Mouse (Mus musculus) common myeloid progenitor, adult 5-6 weeks (primary cell): Measurements from ENCODE around the gene Slc1a1. TPM values are rescaled to one million over a fixed set of nuclear protein-coding genes. Genes with fewer than 3 reads are reported as not detected.
A peak's percentile ranks its signal among the peaks of the same experiment; 100 is the strongest.

Source experiments
- ATAC-seq: replicated peaks from 2 replicates; pipeline ENCODE4 v1.8.0; 2016; ENCODE audit warnings: low read depth, mild to moderate bottlenecking, moderate TSS enrichment, inconsistent platforms; ENCODE audit not compliant: poor library complexity, severe bottlenecking
- total RNA-seq: library from RNA; stranded (forward); fragments of 200-1000, 187-1606 nt; gene quantifications from 2 replicates; pipeline ENCODE4 v1.2.3, GENCODE M21; 2017

Gene Slc1a1
- total RNA-seq = not detected in 2 replicates

DNA sequence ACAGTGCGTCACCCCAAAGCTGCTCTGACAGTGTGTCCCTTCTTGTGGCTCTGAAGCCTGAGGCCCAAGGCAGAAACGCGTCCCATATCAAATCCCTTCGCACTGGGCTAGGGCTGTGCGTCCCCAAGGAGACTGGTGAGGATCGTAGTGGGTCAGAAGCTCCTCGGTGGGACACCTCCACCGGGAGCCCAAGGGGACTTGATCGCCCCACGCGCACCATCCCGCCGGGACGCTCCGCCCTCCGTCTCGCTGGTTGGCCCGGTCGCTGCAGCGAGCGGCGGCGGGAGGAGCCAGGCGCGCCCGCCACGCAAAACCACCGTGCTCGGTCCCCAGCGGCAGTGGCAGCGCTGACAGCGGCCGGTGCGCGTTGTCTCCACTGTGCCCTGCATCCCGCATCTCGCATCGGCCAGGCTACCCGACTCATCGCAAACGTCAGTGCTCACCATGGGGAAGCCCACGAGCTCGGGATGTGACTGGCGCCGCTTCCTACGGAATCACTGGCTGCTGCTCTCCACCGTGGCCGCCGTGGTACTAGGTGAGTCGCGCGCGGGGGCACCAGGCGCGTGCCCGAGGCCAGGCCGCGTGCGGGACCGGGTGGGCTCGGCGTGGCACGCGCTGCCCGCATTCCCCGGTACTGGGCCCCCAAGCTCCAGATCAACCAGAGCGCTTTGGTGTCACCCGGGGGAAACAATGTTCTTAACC, at the start of gene Slc1a1:
Gene Slc1a1 (plus strand): TSS at position 252 of the 702 bp plus-strand sequence.
- peak; percentile 65 for ATAC-seq

DNA sequence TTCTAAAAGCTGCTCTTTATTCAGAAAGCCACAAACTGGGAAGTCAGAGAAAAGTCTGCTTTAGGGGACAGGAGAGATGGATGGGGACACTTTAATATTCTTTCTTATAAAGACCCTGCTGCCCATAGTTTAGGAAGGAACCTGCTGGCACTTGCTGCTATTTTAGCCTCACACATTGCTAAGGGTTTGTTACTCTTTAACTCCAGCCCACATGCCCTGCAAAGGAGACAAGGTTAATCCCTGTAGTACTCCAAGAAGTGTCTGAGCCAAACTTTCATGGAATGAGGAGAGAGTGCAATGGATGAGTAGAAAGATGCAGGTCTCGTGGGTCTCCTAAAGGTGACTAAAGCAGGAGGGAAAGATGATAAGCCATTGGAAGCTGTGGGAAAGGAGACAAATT, 44.7 kb upstream of the Slc1a1 start:
- ATAC-seq = no peak

DNA sequence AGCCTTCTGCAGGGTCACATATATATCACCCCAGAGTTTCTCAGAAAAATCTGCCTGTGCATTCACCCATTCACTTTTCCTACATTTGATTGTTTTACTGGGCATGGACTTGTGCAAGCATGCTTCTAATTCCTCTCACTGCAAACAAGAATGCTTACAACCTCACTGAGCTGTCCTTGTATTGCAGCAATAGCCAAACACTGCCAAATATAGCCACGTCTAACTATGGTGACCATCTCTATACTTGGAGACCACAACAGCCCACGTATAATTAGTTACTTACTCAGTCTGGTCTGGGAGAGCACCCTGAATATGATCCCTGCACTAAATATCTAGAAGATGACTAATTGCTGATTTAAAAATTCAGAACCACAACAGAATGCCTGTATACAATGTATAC, 41.5 kb upstream of the Slc1a1 start:
- ATAC-seq = no peak

DNA sequence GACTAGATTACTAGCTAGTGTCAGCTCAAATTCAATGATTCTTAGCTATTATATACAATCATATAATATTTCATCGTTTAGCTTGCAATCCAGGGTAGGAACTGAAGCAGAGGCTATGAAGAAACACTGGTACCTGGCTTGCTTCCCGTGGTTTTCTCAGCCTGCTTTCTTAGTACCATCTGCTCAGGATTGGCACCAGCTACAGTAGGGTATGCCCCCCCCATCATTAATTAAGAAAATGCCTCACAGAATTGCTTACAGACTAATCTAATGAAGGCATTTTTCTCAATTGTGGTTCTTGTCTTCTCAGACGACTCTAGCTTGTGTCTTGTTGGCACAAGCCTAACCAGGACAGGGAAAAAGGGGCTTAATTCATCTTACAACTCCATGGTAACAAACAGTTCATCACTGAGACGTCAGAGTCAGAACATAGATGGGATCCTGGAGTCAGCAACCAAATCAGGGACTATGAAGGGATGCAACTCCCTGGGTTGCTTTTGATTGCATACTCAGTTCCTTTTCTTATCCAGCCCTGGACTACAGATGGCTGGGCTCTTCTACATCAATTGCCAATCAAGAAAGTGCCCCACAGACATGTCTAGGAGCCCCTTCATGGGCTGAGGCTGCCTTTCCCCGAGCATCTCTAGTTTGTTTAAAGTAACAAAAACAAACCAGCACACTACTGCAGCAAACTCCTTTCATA, 38.6 kb upstream of the Slc1a1 start:
- ATAC-seq = no peak

DNA sequence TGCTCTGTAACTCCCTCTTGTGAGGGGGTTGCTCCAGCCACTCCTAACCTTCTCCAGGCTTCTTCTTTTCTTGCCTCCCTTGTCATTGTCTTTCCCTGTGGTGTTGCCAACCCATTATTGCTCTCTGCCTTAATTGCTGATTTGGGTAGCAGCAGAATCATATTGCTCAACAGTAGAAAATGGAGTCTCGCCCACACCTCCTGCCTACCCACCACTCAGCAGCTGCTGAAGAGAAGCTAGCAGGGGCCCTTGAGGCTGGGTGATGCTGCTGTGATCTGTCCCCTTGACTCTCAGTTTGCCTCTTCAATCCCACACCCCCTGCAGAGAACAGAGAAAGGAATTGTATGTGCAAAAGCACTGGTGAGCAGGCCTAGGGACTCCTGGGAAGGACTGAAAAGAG, 37.9 kb upstream of the Slc1a1 start:
- ATAC-seq = no peak

GRCm38 (mm10) chr19:28797611-28798010, 37.2 kb upstream of the Slc1a1 start:
- ATAC-seq = no peak

DNA sequence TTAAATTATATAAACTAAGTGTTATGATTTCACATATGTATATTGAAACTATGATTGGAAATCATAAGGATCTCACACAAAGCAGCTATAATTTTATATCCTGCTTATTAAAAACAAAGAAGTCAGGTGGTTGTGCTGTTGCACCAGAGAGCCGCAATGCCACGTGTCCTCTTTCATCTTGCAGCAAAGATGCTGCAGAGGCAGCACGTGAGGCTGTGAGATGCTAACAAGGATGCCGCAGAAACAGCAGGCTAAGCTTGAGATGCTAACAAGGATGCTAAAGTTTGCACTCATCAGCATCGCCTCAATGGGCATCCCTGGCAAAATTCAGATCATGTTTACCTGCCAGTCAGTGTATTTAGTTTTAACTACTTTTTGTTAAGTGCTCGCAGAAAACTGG, 34.4 kb upstream of the Slc1a1 start:
- no peak for ATAC-seq

DNA sequence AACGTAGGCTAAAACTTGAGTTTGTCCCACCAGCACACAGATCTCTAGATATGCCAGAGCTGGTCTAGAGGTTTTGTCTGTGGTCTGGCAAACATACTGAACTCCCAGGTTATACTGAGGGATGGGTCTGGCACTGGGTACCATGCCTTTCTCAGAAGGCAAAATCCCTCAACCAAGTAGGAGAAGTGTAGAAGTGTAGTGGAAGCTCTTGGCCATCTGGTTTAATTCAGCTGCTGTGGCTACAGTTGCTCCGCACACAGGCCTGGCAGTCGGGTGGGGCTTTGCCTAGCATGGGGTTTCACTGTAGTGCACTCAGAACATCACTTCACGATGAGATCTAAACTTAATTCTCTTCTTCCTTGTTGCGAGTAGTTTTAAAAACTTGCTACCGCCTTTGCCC, 28.6 kb upstream of the Slc1a1 start:
- no peak for ATAC-seq

GRCm38 (mm10) chr19:28806821-28807496, 27.9 kb upstream of the Slc1a1 start:
- ATAC-seq = no peak

GRCm38 (mm10) chr19:28807497-28807871, 27.4 kb upstream of the Slc1a1 start:
- ATAC-seq = no peak

DNA sequence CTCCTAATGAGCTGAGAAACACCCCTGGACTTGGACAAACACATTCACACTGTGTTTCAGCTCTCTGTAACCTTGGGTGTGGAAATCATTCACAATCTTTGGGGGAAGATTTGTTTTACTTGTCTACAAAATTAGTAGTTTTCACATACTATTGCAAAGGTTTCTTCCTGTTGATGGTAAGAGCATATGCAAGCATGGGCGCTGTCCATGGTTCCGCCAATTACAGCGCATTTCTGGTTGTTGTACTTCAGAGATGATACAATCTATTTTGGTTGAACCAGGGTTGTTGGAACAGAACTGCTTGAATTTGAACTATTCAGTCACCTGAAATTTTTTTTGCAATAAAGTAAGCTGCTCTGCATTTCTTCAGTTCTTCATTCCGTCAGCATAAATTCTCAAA, 16.6 kb upstream of the Slc1a1 start:
- ATAC-seq = no peak

DNA sequence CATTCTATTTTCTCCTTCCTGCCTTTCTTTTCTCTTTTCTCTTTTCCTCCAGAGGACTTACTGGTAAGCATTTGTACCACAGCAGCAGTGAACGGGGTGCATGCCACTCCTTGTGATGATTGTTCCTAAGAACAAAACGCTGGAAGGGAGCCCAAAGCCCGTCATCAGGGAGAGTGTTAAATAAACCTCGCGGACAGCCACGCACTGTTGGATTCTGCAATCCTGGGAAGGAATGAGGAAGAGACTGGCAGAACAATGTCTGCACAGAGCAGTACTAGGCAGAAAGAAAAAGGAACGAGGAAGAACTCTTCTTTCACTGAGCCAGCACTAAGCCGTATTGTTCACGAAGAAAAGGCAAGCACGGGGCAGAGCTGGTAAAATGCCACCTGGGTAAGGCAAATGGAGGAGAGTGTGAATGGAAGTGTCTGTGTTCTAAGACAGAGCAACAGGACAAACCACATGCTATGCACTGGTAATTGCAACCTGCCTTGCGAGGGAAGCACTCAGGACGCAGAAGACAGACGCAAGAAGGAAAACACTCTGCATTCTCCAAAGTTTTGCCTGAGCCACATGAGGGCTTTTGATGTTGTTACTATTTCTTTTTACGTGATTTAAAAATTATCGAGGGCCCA, 7.0 kb upstream of the Slc1a1 start:
- no peak for ATAC-seq

DNA sequence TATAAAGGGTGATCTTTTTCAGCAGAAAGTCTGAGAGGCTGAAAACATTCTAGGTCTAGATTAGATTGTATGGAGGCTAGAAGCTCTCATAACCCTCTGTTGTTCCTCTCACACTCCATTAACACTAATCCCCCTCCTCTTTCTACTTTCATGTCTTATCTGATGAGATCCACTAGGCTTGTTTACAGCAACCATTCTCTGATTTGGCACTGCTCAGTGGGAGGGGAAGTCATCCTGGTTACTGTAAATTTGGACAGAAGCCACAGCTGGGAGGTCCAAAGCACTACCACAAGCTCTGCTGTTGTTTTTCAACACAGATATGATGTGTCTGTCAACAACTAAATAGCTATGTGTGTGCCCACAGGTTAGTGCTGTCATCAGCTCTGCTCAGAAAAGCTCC, 3.5 kb upstream of the Slc1a1 start:
- no peak for ATAC-seq

DNA sequence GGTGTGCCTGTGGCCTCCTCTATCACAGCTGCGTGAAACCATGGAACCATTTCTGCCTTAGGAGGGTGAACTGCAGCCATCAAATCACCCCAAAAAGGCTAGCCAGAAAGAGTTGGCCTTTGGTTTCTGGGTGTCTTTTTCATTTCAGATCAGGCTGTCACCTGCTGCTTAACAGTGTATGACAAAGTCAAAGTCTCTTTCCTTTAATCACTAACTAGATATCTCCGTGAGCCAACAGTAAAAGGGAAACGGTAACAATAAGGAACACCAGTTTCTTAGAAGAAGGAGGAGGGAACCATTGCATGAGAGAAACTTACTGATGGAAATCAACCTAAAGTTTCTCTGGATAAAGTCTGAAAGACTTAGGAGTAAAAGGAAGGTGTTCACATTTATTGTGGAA, 2.2 kb upstream of the Slc1a1 start:
- ATAC-seq = no peak

DNA sequence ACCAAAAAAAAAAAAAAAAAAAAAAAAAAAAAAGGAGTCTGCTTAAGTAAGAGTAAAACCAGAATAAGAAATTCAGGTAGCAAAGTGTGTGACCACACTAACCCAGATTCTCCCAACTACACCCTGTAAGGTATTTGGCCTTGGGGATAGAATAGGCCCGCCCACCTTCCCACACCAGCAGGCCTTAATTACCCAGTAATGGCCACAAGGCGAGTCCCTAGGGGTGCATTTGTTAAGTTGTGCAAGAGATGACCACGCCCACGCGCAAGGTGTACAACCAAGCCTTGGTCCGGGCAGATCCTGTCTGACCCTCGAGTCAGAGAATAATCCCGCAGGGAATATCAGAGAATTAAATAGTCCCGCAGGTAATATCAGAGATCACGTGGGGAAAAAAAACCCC, 461 bp upstream of the Slc1a1 start:
- ATAC-seq = peak; percentile 45; the same call in 1 of the 2 replicates

GRCm38 (mm10) chr19:28835500-28835864, 633 bp downstream of the Slc1a1 start:
- no peak for ATAC-seq

GRCm38 (mm10) chr19:28836116-28836515, 1.3 kb downstream of the Slc1a1 start:
- ATAC-seq = no peak

DNA sequence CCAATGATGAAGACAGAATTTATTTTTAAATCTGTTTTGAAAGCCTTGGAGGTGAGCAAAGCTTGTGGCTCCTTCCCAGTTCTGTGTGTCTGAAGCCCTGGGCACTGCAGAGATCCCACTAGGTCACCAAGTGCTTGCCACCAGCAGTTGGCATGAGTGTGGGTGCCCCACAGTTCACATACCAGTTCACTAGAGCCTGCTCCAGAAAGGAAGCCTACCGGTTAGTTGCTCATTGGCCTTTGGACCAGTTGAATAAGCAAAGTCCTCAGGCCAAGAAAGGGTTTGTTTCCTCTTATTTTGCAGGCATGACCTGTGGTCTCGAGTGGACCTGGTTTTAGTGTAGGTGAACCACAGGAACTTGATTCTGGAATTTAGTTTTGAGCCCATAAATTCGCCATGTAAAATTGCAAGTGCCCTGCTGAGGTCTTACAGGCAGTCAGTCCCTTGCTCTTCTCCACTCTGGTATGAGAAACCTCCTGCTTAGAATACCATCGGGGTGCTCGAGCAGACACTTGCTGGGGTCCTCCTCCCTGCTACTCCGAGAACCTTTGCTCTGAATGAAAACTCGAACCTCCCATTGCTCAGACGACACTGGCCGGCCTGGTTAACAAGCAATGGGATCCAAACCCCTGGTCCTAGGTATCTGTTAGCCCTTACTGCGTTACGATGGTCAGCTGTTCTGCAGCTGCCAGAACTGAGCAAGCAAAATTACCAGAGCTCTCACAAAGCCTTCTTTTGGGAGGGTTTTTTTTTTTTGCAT, 2.0 kb downstream of the Slc1a1 start:
- ATAC-seq = no peak

GRCm38 (mm10) chr19:28838796-28839195, 3.9 kb downstream of the Slc1a1 start:
- no peak for ATAC-seq
